Mouse (Mus musculus) left cerebral cortex, adult 2 months (tissue): ENCODE measurements around the gene Rnaseh2c. TPM values are rescaled to one million over a fixed set of nuclear protein-coding genes. Genes with fewer than 3 reads are reported as not detected.

Source experiments
- DNase-seq, 2 experiments: peaks; one replicate each; pipeline ENCODE4 v3.0.0; 2021 to 2022; ENCODE audit warnings: low spot score in 2 of 2, mixed read lengths in 1 of 2; ENCODE audit errors: extremely low spot score in 1 of 2
- H3K27ac ChIP-seq: fragments of 200-600 bp; 2 replicates; pipeline ENCODE4 v1.8.1; 2022
- H3K4me3 ChIP-seq: fragments of 200-600 bp; 2 replicates; pipeline ENCODE4 v1.8.1; 2022
- CTCF ChIP-seq: fragments of 200-600 bp; IDR thresholded peaks from 2 replicates; pipeline ENCODE4 v1.8.1; 2022; ENCODE audit warnings: antibody characterized with exemption, mild to moderate bottlenecking, moderate library complexity
- intact Hi-C: fragments of 180-260 bp; cut with DNase I; formaldehyde crosslinking; loops from one replicate; pipeline ENCODE4 v1.15.1; 2025
- total RNA-seq, 2 experiments: library from RNA; stranded (reverse); gene quantifications; 2 replicates each; pipeline ENCODE4 v1.2.3; 2021

Rnaseh2c gene
- total RNA-seq, 2 experiments from 2014 or later, result 77.7 to 82.4 TPM

- TF ChIP-seq CTCF, result no peak
- intact Hi-C loops, result loop anchor here (5.0 kb wide), 1 partner anchor 104 kb away; the partner anchor contains the start of gene Fibp
- H3K4me3 ChIP-seq, result no peak overlapping the region
These were observed 35.4 kb upstream of the Rnaseh2c start for GRCm38 (mm10) chr19:5566316-5566715.

GRCm38 (mm10) chr19:5567180-5567533, 34.5 kb upstream of the Rnaseh2c start:
- intact Hi-C loops, result loop anchor here (1.0 to 5.0 kb wide), 2 partner anchors 38 to 105 kb away; partner anchors contain the start of gene Fibp
- TF ChIP-seq CTCF, result no peak
- no peak for DNase-seq
- Histone ChIP-seq H3K4me3 (peak overlapping the region; percentile 91), H3K27ac (peak overlapping the region; percentile 93)

More at GRCm38 (mm10) chr19:5566316-5566715, 35.4 kb upstream of the Rnaseh2c start:
- DNase-seq, result no peak
- no peak overlapping the region for H3K27ac ChIP-seq

GRCm38 (mm10) chr19:5567534-5568469, 33.9 kb upstream of the Rnaseh2c start, which contains the start of gene Ap5b1:
Gene Ap5b1, plus strand, starts transcription at chr19:5568025.
- intact Hi-C loops, result loop anchor here (1.0 to 5.0 kb wide), 2 partner anchors 39 to 106 kb away; partner anchors contain the start of gene Fibp
- peak; percentile 96 for TF ChIP-seq CTCF
- peak; percentile 84 to 86 for DNase-seq

GRCm38 (mm10) chr19:5568470-5569140, 33.1 kb upstream of the Rnaseh2c start:
- H3K27ac ChIP-seq, result peak overlapping the region; percentile 93; the same call in 1 of the 2 replicates
- peak; percentile 80 to 83 for DNase-seq
- peak overlapping the region; percentile 91 for H3K4me3 ChIP-seq
- TF ChIP-seq CTCF, result peak; percentile 99
- intact Hi-C loops, result loop anchor here (5.0 kb wide), 1 partner anchor 106 kb away; the partner anchor contains the start of gene Fibp

More at GRCm38 (mm10) chr19:5567534-5568469, 33.9 kb upstream of the Rnaseh2c start, which contains the start of gene Ap5b1:
- H3K27ac ChIP-seq, result peak within 1 kb of the TSS; percentile 93
- peak within 1 kb of the TSS; percentile 91 for H3K4me3 ChIP-seq

GRCm38 (mm10) chr19:5569521-5569920, 32.2 kb upstream of the Rnaseh2c start:
- TF ChIP-seq CTCF, result no peak
- no peak overlapping the region for H3K27ac ChIP-seq
- H3K4me3 ChIP-seq, result no peak overlapping the region
- DNase-seq, result no peak
- intact Hi-C loops, result loop anchor here (5.0 kb wide), 1 partner anchor 107 kb away; the partner anchor contains the start of gene Fibp

- DNase-seq, result no peak
- intact Hi-C loops, result no loop called here
- TF ChIP-seq CTCF, result no peak
- Histone ChIP-seq H3K27ac (no peak overlapping the region), H3K4me3 (no peak overlapping the region)
These were observed 31.1 kb upstream of the Rnaseh2c start for GRCm38 (mm10) chr19:5570353-5571246.

- Histone ChIP-seq H3K4me3 (no peak overlapping the region), H3K27ac (no peak overlapping the region)
- DNase-seq, result no peak
- no peak for TF ChIP-seq CTCF
- intact Hi-C loops, result no loop called here
These were observed 29.8 kb upstream of the Rnaseh2c start for GRCm38 (mm10) chr19:5571831-5572230.

- no peak overlapping the region for H3K4me3 ChIP-seq
- TF ChIP-seq CTCF, result no peak
- peak overlapping the region; percentile 47; the same call in 1 of the 2 replicates for H3K27ac ChIP-seq
- peak; percentile 51 to 70 for DNase-seq
- intact Hi-C loops, result no loop called here
These were observed 29.1 kb upstream of the Rnaseh2c start for GRCm38 (mm10) chr19:5572331-5573125.

- Histone ChIP-seq H3K4me3 (no peak overlapping the region), H3K27ac (no peak overlapping the region)
- no peak for DNase-seq
- intact Hi-C loops, result no loop called here
- TF ChIP-seq CTCF, result no peak
These were observed 26.3 kb upstream of the Rnaseh2c start for GRCm38 (mm10) chr19:5575336-5575735.

GRCm38 (mm10) chr19:5579971-5580370, 21.7 kb upstream of the Rnaseh2c start:
- DNase-seq, result no peak
- Histone ChIP-seq H3K27ac (no peak overlapping the region), H3K4me3 (no peak overlapping the region)
- no peak for TF ChIP-seq CTCF
- intact Hi-C loops, result no loop called here
